Mouse (Mus musculus) olfactory bulb, adult 2 months (tissue): ENCODE measurements around the gene Sh3bp2.

ENCODE experiments used
- CTCF ChIP-seq: fragments of 200-500 bp; IDR thresholded peaks from 2 replicates; pipeline ENCODE4 v1.5.1; 2012; ENCODE audit warnings: low read depth, mild to moderate bottlenecking, low read length, moderate library complexity; ENCODE audit not compliant: insufficient read depth
- POLR2A ChIP-seq: fragments of 200-500 bp; IDR thresholded peaks from 2 replicates; pipeline ENCODE4 v1.6.1; 2012; ENCODE audit warnings: mild to moderate bottlenecking, low read depth, low read length, moderate library complexity; ENCODE audit not compliant: insufficient read depth

DNA sequence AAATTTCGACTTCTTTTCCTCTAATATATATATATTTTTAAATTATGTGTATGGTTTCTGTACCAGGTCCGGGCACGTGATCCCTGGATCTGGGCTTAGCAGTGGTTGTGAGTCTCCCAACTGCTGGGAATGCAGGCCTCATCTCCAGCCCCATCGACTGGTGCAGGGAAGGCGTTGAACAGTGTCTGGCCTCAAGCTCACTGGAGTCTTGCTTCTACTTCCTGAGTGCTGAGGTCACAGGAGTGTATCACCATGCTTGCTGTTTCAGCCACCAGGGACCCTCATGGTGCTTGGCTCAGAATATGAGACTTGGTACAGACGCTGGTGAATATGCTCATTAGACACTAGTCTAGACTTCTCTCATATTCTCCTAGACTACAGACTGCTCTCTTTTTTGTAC is 67.0 kb downstream of the Sh3bp2 start:
- TF ChIP-seq CTCF (no peak), POLR2A (no peak)
